Mouse (Mus musculus) heart, adult 2 months (tissue): Measurements from ENCODE around the gene Proser1. TPM values are rescaled to one million over a fixed set of nuclear protein-coding genes. Genes with fewer than 3 reads are reported as not detected.

Source experiments
- DNase-seq, 2 experiments: peaks; one replicate each; pipeline ENCODE4 v3.0.0; 2021
- H3K27ac ChIP-seq: fragments of 200-600 bp; 2 replicates; pipeline ENCODE4 v1.8.1; 2022
- H3K27me3 ChIP-seq: fragments of 200-500 bp; 2 replicates; pipeline ENCODE4 v1.6.1; 2012; ENCODE audit warnings: mild to moderate bottlenecking, low read length, inconsistent platforms, mixed read lengths; ENCODE audit not compliant: control insufficient read depth, insufficient read depth
- H3K36me3 ChIP-seq: fragments of 200-500 bp; 2 replicates; pipeline ENCODE4 v1.6.1; 2012; ENCODE audit warnings: low read length, inconsistent platforms; ENCODE audit not compliant: control insufficient read depth, insufficient read depth
- H3K4me1 ChIP-seq: fragments of 200-500 bp; 2 replicates; pipeline ENCODE4 v1.6.1; 2011; ENCODE audit warnings: low read length; ENCODE audit not compliant: control insufficient read depth, insufficient read depth
- H3K4me3 ChIP-seq: fragments of 200-600 bp; 2 replicates; pipeline ENCODE4 v1.8.1; 2022
- H3K79me2 ChIP-seq: fragments of 200-500 bp; replicated peaks from 2 replicates; pipeline ENCODE4 v1.6.1; 2012; ENCODE audit warnings: mild to moderate bottlenecking, inconsistent platforms, low read length, moderate library complexity, mixed read lengths; ENCODE audit not compliant: control insufficient read depth, insufficient read depth
- H3K9ac ChIP-seq: fragments of 200-500 bp; 2 replicates; pipeline ENCODE4 v1.6.1; 2012; ENCODE audit warnings: low read depth, mild to moderate bottlenecking, control low read depth, inconsistent platforms, low read length, mixed read lengths
- CTCF ChIP-seq: fragments of 200-600 bp; IDR thresholded peaks from 2 replicates; pipeline ENCODE4 v1.8.1; 2022; ENCODE audit warnings: antibody characterized with exemption, mild to moderate bottlenecking, moderate library complexity
- EP300 ChIP-seq: fragments of 200-500 bp; IDR thresholded peaks from 2 replicates; pipeline ENCODE4 v1.6.1; 2011; ENCODE audit warnings: low read depth, low read length, control low read depth; ENCODE audit not compliant: insufficient read depth
- POLR2A ChIP-seq: fragments of 200-500 bp; IDR thresholded peaks from 2 replicates; pipeline ENCODE4 v1.6.1; 2011; ENCODE audit warnings: mild to moderate bottlenecking, low read depth, low read length, control low read depth; ENCODE audit not compliant: insufficient read depth
- WGBS: fragments of 180-500 bp; shearing (Covaris S2); methylation state at CpG from one replicate; pipeline ENCODE4 v1.1.7; 2018; 5-methylcytosine and 5-hydroxymethylcytosine counted together
- intact Hi-C: fragments of 180-260 bp; cut with DNase I; formaldehyde crosslinking; loops from one replicate; pipeline ENCODE4 v1.15.1; 2025
- polyA plus RNA-seq: library from polyadenylated mRNA; depleted of rRNA; stranded (reverse); fragments of >200 nt; gene quantifications from 2 replicates; pipeline ENCODE4 v1.2.3, GENCODE M21; 2012
- total RNA-seq, 2 experiments: library from RNA; stranded (reverse); gene quantifications; 2 replicates each; pipeline ENCODE4 v1.2.3; 2021

Proser1 gene
- total and polyA plus RNA-seq, 3 experiments, result 7.2 to 14.4 (median 7.9) TPM

DNA sequence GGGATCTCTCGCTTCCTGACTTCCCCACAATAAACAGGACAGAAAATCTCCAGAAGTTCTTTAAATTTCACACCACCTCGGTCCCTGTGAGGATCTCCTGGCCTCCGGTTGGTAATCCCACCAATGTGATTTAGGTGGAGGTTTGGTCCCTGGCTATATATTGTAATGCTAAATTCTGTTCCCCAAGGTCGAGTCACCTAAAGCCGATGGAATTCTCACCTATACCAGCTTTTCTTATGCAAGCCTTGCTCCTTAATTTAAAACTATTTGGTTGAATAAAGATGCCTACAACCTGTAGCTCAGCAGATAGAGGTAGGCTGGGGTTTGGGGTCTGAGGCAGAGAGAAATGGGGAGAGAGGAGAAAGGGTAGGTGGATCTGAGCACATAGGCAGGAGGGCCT is 5.7 kb upstream of the Proser1 start:
- Histone ChIP-seq H3K27me3 (no peaks in the 10 kb centered on the region), H3K79me2 (peaks cover 2% of the 10 kb centered on the region; the same call in 1 of the 2 replicates), H3K27ac (no peak overlapping the region), H3K36me3 (peaks cover 8% of the 10 kb centered on the region), H3K4me3 (no peak overlapping the region), H3K4me1 (peaks cover 1% of the 10 kb centered on the region; the same call in 1 of the 2 replicates), H3K9ac (no peak overlapping the region)
- intact Hi-C loops, result no loop called here
- TF ChIP-seq POLR2A, result no peak
- no peak for TF ChIP-seq CTCF
- no peak for TF ChIP-seq EP300
- 80% methylated on average over 5 of the region's 5 CpGs for WGBS
- no peak for DNase-seq

DNA sequence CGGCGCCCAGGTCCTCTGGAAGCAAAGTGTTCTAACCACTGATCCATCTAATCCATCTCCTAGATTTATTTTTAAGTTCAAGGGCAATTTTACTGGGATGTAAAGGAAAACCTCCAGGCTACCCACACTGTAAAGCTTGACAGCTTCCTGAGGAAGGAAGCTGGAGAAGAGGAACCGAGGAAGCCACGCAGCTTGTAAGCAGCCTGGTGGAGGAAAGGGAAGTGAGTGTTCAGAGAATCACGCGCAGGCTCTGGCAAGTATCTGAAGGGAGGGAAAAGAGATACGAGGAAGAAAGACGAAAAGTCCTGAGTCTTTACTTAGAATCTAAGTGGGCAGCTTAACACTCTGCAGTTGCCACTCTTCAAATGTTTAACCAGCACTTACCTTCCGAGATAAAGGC is 3.4 kb upstream of the Proser1 start:
- TF ChIP-seq CTCF (no peak), POLR2A (no peak), EP300 (no peak)

GRCm38 (mm10) chr3:53462701-53463045 is 793 bp upstream of the Proser1 start:
- Histone ChIP-seq H3K4me1 (peaks cover 1% of the 10 kb centered on the region; the same call in 1 of the 2 replicates), H3K79me2 (peaks cover 9% of the 10 kb centered on the region), H3K27me3 (no peaks in the 10 kb centered on the region), H3K9ac (peak overlapping the region; percentile 91), H3K36me3 (peaks cover 23% of the 10 kb centered on the region), H3K4me3 (peak overlapping the region; percentile 99), H3K27ac (peak overlapping the region; percentile 99)
- 5% methylated on average over 9 of the region's 9 CpGs for WGBS
- intact Hi-C loops, result loop anchor here (5.0 to 10.0 kb wide), 4 partner anchors 400 to 1908 kb away; partner anchors contain the start of genes Cog6 and Ufm1
- no peak for TF ChIP-seq POLR2A
- TF ChIP-seq CTCF, result no peak
- TF ChIP-seq EP300, result no peak
- DNase-seq, result no peak

More for the DNA sequence above, 3.4 kb upstream of the Proser1 start:
- H3K27me3 ChIP-seq, result no peaks in the 10 kb centered on the region
- peaks cover 8% of the 10 kb centered on the region for H3K36me3 ChIP-seq
- WGBS, result 37% methylated on average over 9 of the region's 9 CpGs
- H3K79me2 ChIP-seq, result peaks cover 8% of the 10 kb centered on the region
- H3K9ac ChIP-seq, result no peak overlapping the region
- DNase-seq, result peak in 1 of 2 experiments; percentile 33
- H3K4me1 ChIP-seq, result peaks cover 1% of the 10 kb centered on the region; the same call in 1 of the 2 replicates
- H3K27ac ChIP-seq, result no peak overlapping the region
- intact Hi-C loops, result loop anchor here (5.0 to 10.0 kb wide), 4 partner anchors 402 to 1905 kb away; partner anchors contain the start of genes Cog6 and Ufm1
- no peak overlapping the region for H3K4me3 ChIP-seq

DNA sequence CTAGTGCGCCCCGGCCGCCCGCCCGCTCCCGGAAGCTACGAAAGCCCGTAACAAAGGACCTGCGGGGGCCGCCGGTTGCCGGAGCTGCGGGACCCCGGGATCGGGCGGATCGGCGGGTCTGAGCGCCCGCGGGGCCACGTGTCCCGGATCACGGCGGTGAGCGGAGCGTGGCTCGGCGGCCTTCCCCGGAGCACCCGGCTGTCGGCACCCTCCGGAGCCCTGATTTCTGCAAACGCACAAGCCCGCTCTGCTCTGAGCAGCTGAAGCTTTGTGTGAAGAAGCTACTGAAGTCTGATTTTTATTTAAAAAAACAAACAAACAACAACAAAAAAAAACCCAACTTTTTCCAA is 274 bp downstream of the Proser1 start:
- H3K27ac ChIP-seq, result peak overlapping the region; percentile 84
- H3K4me1 ChIP-seq, result peaks cover 7% of the 10 kb centered on the region
- H3K27me3 ChIP-seq, result no peaks in the 10 kb centered on the region
- peaks cover 29% of the 10 kb centered on the region for H3K36me3 ChIP-seq
- peak overlapping the region; percentile 92 for H3K4me3 ChIP-seq
- H3K9ac ChIP-seq, result peak overlapping the region; percentile 96
- no peak for TF ChIP-seq CTCF
- TF ChIP-seq EP300, result no peak
- TF ChIP-seq POLR2A, result no peak
- under 1% methylated on average over 35 of the region's 35 CpGs for WGBS
- intact Hi-C loops, result loop anchor here (5.0 to 10.0 kb wide), 4 partner anchors 399 to 1909 kb away; partner anchors contain the start of genes Cog6 and Ufm1
- no peak for DNase-seq
- peaks cover 9% of the 10 kb centered on the region for H3K79me2 ChIP-seq

- Histone ChIP-seq H3K9ac (peak overlapping the region; percentile 96), H3K27me3 (no peaks in the 10 kb centered on the region), H3K4me3 (peak overlapping the region; percentile 92), H3K27ac (peak overlapping the region; percentile 84), H3K36me3 (peaks cover 32% of the 10 kb centered on the region), H3K79me2 (peaks cover 9% of the 10 kb centered on the region), H3K4me1 (peaks cover 9% of the 10 kb centered on the region)
- DNase-seq, result no peak
- TF ChIP-seq CTCF (no peak), POLR2A (no peak), EP300 (no peak)
- whole genome bisulfite sequencing, result under 1% methylated on average over 20 of the region's 20 CpGs
- intact Hi-C loops, result loop anchor here (5.0 to 10.0 kb wide), 4 partner anchors 398 to 1909 kb away; partner anchors contain the start of genes Cog6 and Ufm1
Measured at GRCm38 (mm10) chr3:53464146-53464698, 756 bp downstream of the Proser1 start.

DNA sequence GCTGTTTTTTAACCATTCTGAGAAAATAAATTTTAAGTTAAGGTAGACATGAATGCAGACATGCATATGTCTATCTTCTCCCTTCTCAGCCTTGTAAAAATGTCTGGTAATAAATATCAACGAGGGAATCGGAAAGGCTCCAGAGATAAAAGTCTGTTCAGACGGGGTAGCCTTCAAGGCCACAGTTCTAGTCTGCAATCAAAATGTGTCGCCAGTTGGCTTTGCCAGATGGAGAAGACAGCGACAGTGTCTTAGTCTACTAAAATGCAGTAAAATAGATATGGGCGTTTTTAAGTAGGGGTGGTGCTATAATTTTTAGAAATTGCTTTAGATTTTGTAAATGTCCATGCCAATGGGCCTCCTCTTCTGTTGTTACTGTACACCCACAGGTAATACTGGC is 1.9 kb downstream of the Proser1 start:
- TF ChIP-seq CTCF (no peak), EP300 (no peak), POLR2A (no peak)
- no peaks in the 10 kb centered on the region for H3K27me3 ChIP-seq
- DNase-seq, result no peak

More for the DNA sequence above, 1.9 kb downstream of the Proser1 start:
- H3K36me3 ChIP-seq, result peaks cover 32% of the 10 kb centered on the region
- H3K4me1 ChIP-seq, result peaks cover 9% of the 10 kb centered on the region
- no peak overlapping the region for H3K9ac ChIP-seq
- intact Hi-C loops, result loop anchor here (10.0 kb wide), 2 partner anchors 1191 to 1911 kb away; no protein-coding TSS in a partner anchor
- H3K4me3 ChIP-seq, result peak overlapping the region; percentile 92
- H3K27ac ChIP-seq, result no peak overlapping the region
- peaks cover 11% of the 10 kb centered on the region for H3K79me2 ChIP-seq
- WGBS, result 13% methylated on average over 6 of the region's 6 CpGs
